Mouse (Mus musculus) thymus, adult 2 months (tissue): ENCODE results near the gene Abl1.

Experiments used
- CTCF ChIP-seq: fragments of 200-500 bp; IDR thresholded peaks from 2 replicates; pipeline ENCODE4 v1.5.1; 2012; ENCODE audit warnings: mild to moderate bottlenecking, control low read depth, low read length, moderate library complexity, borderline replicate concordance; ENCODE audit not compliant: control insufficient read depth, poor library complexity, insufficient read depth; ENCODE audit errors: extremely low read depth
- POLR2A ChIP-seq: fragments of 200-500 bp; IDR thresholded peaks from 2 replicates; pipeline ENCODE4 v1.6.1; 2012; ENCODE audit warnings: mild to moderate bottlenecking, low read length, control low read depth, moderate library complexity; ENCODE audit not compliant: control insufficient read depth, poor library complexity, insufficient read depth; ENCODE audit errors: extremely low read depth

DNA sequence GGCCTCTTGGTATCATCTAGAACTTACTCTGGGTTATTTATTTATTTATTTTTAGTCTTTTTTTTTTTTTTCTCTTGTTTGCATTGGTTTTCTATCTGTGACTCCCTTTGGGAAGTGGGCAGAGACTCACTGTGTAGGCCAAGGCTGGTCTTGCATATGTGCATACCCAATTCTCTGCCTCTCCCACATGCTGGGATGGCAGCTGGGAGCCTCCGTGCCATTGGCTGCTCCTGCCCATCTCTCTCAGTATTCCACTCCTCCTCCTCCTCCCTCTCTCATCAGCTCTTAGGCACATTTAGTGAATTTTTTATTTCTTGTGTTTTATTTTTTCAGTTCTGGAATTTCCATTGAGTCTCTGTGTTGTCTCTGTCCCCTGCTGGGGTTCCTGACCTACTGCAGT lies 53.6 kb downstream of the Abl1 start:
- TF ChIP-seq CTCF (no peak), POLR2A (no peak)
